Mouse (Mus musculus) kidney, embryonic 15.5 days (tissue): ENCODE data around the gene Lmod1. TPM values are rescaled to one million over a fixed set of nuclear protein-coding genes. Genes with fewer than 3 reads are reported as not detected.

ENCODE experiments used
- ATAC-seq: fragments of 200-750 bp; cut with Nextera tagmentation; replicated peaks from 2 replicates; pipeline ENCODE4 v1.8.0; 2017; ENCODE audit warnings: moderate TSS enrichment; ENCODE audit not compliant: low FRiP score
- H3K27ac ChIP-seq: fragments of 300-500 bp; sonication (generic); 2 replicates; pipeline ENCODE4 v1.5.1; 2015; ENCODE audit warnings: mild to moderate bottlenecking, inconsistent platforms
- H3K27me3 ChIP-seq: fragments of 300-500 bp; sonication (generic); 2 replicates; pipeline ENCODE4 v1.6.1; 2015; ENCODE audit warnings: inconsistent platforms
- H3K36me3 ChIP-seq: fragments of 300-500 bp; sonication (generic); 2 replicates; pipeline ENCODE4 v1.6.1; 2015; ENCODE audit warnings: inconsistent platforms
- H3K4me1 ChIP-seq: fragments of 300-500 bp; sonication (generic); 2 replicates; pipeline ENCODE4 v1.6.1; 2015; ENCODE audit warnings: inconsistent platforms
- H3K4me2 ChIP-seq: fragments of 300-500 bp; sonication (generic); 2 replicates; pipeline ENCODE4 v1.6.1; 2015; ENCODE audit warnings: moderate library complexity, mild to moderate bottlenecking, inconsistent platforms
- H3K4me3 ChIP-seq: fragments of 300-500 bp; sonication (generic); replicated peaks from 2 replicates; pipeline ENCODE4 v1.5.1; 2015; ENCODE audit warnings: mild to moderate bottlenecking, inconsistent platforms
- H3K9ac ChIP-seq: fragments of 300-500 bp; sonication (generic); 2 replicates; pipeline ENCODE4 v1.6.1; 2015; ENCODE audit warnings: mild to moderate bottlenecking, inconsistent platforms
- H3K9me3 ChIP-seq: fragments of 300-500 bp; sonication (generic); replicated peaks from 2 replicates; pipeline ENCODE4 v1.6.1; 2016; ENCODE audit warnings: inconsistent platforms
- WGBS: fragments of 180-500 bp; shearing (Covaris S2); methylation state at CpG from one replicate; pipeline ENCODE4 v1.1.7; 2015; ENCODE audit warnings: mixed read lengths; 5-methylcytosine and 5-hydroxymethylcytosine counted together
- polyA plus RNA-seq: library from polyadenylated mRNA; unstranded; fragments of >200 nt; fragmentation: Nextera tagmentation; extraction: Ambion mirVana; gene quantifications from 2 replicates; pipeline ENCODE4 v1.2.1, GENCODE M21; 2015

Gene Lmod1
- polyA plus RNA-seq, 1 experiment from 2014 or later, result 3.4 TPM

DNA sequence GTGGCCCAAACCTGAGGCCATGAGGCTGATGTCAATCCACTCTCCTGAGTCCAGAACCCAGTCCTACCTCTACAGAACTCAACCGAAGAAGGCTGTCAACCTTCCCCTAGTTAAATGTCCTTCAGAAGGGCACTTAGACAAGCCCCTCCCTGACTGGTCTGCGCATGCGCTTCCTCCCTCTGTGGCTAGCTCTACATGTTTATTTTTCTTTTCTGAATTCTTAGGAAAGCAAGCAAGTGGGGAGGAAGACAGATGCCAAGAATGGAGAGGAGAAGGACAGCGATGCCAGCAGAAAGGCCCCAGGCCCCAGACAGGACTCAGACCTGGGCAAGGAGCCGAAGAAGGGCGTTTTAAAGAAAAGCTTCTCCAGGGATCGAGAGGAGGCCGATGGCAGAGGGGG lies 38.8 kb downstream of the Lmod1 start:
- Histone ChIP-seq H3K36me3 (no peaks in the 10 kb centered on the region), H3K9me3 (no peaks in the 10 kb centered on the region), H3K9ac (no peak overlapping the region), H3K27ac (no peak overlapping the region), H3K27me3 (no peaks in the 10 kb centered on the region), H3K4me1 (peaks cover 15% of the 10 kb centered on the region; the same call in 1 of the 2 replicates), H3K4me2 (no peak overlapping the region), H3K4me3 (no peak overlapping the region)
- 81% methylated on average over 8 of the region's 8 CpGs for WGBS
- no peak for ATAC-seq

DNA sequence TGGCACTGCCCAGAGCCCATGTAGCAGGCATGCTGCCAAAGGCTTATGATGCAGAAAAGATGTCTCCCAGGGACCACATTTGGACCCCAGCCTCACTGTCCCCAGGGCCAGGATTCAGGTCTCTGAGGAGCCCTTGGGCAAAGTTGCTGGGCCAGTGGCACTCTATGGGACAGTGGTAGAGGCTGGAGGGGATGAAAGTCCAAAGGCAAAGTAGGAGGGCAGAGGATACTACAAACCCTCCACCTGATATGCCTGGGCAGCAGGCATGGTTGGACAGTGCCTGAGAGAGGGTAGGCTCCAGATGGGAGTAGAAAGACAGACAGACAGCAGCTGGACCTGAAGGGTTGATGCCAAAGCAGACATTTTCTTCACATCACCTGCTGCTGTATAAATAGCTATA lies 41.8 kb downstream of the Lmod1 start:
- H3K4me2 ChIP-seq, result no peak overlapping the region
- no peak overlapping the region for H3K27ac ChIP-seq
- no peak overlapping the region for H3K4me3 ChIP-seq
- no peak for ATAC-seq
- no peaks in the 10 kb centered on the region for H3K27me3 ChIP-seq
- H3K9me3 ChIP-seq, result no peaks in the 10 kb centered on the region
- H3K9ac ChIP-seq, result no peak overlapping the region
- no peaks in the 10 kb centered on the region for H3K36me3 ChIP-seq
- H3K4me1 ChIP-seq, result peaks cover 21% of the 10 kb centered on the region

DNA sequence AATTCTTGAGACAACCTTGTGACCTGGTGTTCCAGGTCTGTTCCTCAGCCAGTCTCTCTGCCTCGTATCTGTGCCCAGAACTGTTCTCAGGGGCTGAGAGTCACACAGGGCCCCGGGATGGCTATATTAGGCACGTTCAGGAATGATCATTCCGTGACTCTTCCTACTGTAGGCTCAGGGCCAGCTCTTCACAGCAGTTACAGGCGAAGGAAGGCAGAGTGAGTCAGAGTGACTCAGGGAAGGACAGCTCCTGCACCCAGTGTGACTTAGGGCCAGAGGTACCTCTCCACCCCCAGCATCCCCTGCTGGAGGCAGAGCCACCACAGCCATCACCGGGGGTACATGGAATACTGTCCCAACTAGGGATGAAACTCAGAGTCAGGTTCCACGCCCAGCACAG lies 42.4 kb downstream of the Lmod1 start:
- Histone ChIP-seq H3K9me3 (no peaks in the 10 kb centered on the region), H3K4me2 (no peak overlapping the region), H3K9ac (no peak overlapping the region), H3K4me3 (no peak overlapping the region), H3K27ac (no peak overlapping the region), H3K36me3 (no peaks in the 10 kb centered on the region), H3K27me3 (no peaks in the 10 kb centered on the region), H3K4me1 (peaks cover 21% of the 10 kb centered on the region)
- 70% methylated on average over 7 of the region's 7 CpGs for WGBS
- ATAC-seq, result no peak

DNA sequence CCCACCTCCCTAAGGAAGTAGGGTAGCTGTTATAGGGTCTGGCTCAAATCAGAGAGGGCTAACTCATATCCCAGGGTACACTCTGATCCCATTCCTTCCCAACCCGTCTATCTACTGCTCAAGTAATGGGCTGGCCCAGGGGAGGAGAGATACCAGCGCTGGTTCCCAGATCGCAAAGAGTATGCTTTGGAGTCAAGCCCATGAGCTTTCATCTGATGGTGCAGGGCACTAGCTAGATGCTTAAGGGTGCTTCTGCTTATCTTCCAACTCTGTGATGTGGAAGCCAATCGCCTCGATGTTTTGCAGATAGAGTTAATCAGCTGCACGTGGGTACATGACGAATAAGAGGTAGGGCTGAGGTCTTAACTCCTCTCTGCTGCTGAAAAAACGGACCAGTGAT lies 43.0 kb downstream of the Lmod1 start:
- no peaks in the 10 kb centered on the region for H3K36me3 ChIP-seq
- no peak overlapping the region for H3K4me2 ChIP-seq
- ATAC-seq, result no peak
- no peaks in the 10 kb centered on the region for H3K27me3 ChIP-seq
- H3K27ac ChIP-seq, result no peak overlapping the region
- H3K9me3 ChIP-seq, result no peaks in the 10 kb centered on the region
- peaks cover 21% of the 10 kb centered on the region for H3K4me1 ChIP-seq
- 63% methylated on average over 8 of the region's 8 CpGs for WGBS
- no peak overlapping the region for H3K4me3 ChIP-seq
- no peak overlapping the region for H3K9ac ChIP-seq

DNA sequence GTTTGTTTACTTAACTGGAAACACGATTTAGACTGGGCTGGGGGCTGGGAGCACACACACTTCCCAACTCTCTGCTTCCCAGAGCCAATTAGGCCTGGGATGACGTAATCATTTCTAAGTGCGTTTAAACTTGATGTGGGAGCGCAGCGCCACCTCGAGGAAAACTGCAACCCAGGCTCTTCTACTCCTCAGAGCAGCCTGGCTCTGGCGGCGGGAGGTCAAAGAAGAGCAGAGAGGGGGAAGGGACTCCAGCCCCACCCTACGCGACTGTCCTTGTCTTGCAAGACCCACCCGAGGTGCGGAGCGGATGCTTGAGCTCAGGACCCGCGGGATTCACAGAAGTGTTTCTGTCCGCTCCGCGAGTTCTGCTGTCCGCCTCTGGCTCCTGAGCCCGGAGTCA lies 43.6 kb downstream of the Lmod1 start:
- H3K9ac ChIP-seq, result peak overlapping the region; percentile 59
- under 1% methylated on average over 20 of the region's 20 CpGs for WGBS
- H3K4me1 ChIP-seq, result peaks cover 26% of the 10 kb centered on the region
- H3K27me3 ChIP-seq, result no peaks in the 10 kb centered on the region
- H3K27ac ChIP-seq, result 0 out of 2 replicates have a peak overlapping the region, but pooled peaks have one; percentile 25
- H3K4me3 ChIP-seq, result peak overlapping the region; percentile 50
- no peaks in the 10 kb centered on the region for H3K36me3 ChIP-seq
- no peaks in the 10 kb centered on the region for H3K9me3 ChIP-seq
- peak; percentile 71 for ATAC-seq
- peak overlapping the region; percentile 98 for H3K4me2 ChIP-seq

DNA sequence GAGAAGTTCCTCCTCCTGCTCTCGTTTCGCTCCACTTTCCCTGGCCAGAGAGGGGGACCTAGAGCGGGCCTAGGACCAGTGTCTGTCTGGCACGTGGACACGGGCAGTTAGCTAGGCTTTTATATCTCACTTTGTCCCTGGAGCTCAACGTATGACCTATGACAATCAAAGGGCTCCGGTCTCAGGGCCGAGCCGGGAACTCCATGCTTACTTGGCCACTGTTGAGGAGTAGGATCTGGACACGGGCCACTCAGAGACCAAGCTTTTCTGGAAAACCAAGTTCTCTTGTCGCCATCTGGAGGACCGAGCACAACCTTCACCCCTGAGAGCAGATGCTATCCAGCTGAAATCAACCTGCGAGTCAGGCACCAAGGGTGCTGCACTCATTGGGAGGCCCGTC lies 44.4 kb downstream of the Lmod1 start:
- Histone ChIP-seq H3K4me3 (peak overlapping the region; percentile 50), H3K36me3 (no peaks in the 10 kb centered on the region), H3K4me2 (peak overlapping the region; percentile 98), H3K27ac (no peak overlapping the region), H3K9ac (peak overlapping the region; percentile 59), H3K4me1 (peaks cover 32% of the 10 kb centered on the region), H3K9me3 (no peaks in the 10 kb centered on the region), H3K27me3 (no peaks in the 10 kb centered on the region)
- peak; percentile 41 for ATAC-seq
- WGBS, result 7% methylated on average over 14 of the region's 14 CpGs

DNA sequence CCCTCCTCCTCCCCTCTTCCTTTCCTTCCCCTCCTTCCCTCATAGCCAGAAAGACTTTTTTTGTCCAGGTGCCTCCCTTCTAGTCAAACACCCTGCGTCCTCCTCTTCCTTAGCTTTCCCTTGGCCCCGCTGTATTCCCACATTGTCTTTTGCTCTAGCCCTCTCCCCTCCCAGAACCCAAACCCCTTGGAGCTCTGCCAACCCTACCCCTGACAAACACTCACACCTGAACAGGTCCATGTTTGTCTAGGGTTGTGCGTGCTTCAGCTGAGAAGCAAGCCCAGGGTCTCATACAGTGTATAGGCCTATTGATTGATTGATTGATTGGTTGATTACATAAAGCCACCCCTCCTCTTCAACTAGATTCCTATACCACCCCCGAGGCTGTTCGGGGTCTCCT lies 44.8 kb downstream of the Lmod1 start:
- Histone ChIP-seq H3K4me1 (peaks cover 37% of the 10 kb centered on the region), H3K36me3 (no peaks in the 10 kb centered on the region), H3K4me2 (0 out of 2 replicates have a peak overlapping the region, but pooled peaks have one; percentile 98), H3K27me3 (no peaks in the 10 kb centered on the region), H3K27ac (no peak overlapping the region), H3K9ac (no peak overlapping the region), H3K4me3 (no peak overlapping the region), H3K9me3 (no peaks in the 10 kb centered on the region)
- 82% methylated on average over 5 of the region's 5 CpGs for WGBS
- ATAC-seq, result no peak

DNA sequence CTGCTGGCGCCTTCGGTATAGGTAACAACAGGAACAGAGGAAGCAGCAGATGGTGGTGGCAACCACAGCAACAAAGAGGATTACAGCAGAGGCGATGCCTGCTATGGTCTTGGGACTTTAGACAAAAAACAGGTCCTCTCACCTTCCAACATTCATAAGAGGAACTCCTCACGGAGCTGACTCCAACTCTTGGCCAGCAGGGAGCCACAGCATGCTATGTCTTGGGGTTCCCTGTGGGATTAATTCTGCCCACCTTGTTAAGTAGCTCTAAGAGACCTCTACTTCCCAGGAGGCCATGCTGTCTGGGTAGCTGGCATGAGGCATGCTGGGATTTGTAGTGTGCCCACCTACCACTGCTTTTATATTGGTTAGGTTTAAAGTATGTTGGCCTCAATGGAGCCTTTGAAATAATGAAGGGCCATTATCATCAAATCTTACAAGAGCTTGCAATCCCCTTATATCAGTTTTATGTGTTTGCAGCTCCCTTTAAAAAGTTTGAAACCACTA lies 48.6 kb downstream of the Lmod1 start:
- no peak for ATAC-seq
- Histone ChIP-seq H3K4me3 (no peak overlapping the region), H3K9me3 (no peaks in the 10 kb centered on the region), H3K36me3 (no peaks in the 10 kb centered on the region), H3K4me2 (peak overlapping the region; percentile 97; the same call in 1 of the 2 replicates), H3K9ac (no peak overlapping the region), H3K27me3 (no peaks in the 10 kb centered on the region), H3K27ac (no peak overlapping the region), H3K4me1 (peaks cover 42% of the 10 kb centered on the region)
- WGBS, result 89% methylated on average over 4 of the region's 4 CpGs

DNA sequence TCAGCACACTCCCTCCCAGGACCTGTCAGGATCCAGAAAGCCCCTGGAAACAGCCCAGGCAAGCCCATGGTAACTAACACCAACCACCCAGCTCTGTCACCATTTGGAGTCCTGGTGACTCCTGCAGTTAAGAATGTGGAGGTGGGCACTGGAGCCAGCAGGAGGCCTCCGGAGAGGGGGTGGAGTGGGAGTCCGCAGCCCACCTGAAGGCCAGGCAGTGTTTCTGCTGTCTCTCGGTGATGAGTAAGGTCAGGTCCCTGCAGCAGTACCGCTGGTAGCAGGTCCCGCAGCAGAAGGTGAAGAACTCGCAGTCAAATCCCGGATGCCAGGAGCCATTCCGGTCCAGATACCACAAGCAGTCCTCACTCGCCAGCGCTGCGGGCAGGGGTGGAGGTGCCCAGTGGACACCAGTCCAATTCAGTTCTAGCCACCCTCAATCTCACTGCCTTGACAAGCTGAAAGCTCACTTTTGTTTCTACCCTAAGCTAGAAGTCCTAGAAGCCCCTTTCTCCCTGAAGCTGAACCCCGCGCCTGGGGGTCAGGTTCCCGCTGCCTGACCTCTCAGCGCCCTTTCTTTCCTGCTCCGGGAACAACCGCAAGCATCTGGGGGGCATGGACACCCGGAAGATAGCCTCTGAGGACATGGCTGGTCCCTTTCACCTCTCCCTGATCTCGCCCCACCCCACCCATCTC lies 49.7 kb downstream of the Lmod1 start:
- ATAC-seq, result 0 out of 2 replicates have a peak, but pooled peaks have one; percentile 3
- Histone ChIP-seq H3K4me3 (peak overlapping the region; percentile 73), H3K27me3 (no peaks in the 10 kb centered on the region), H3K9me3 (no peaks in the 10 kb centered on the region), H3K4me1 (peaks cover 32% of the 10 kb centered on the region), H3K9ac (peak overlapping the region; percentile 69), H3K4me2 (peak overlapping the region; percentile 97), H3K27ac (peak overlapping the region; percentile 85), H3K36me3 (no peaks in the 10 kb centered on the region)
- WGBS, result 2% methylated on average over 19 of the region's 19 CpGs

DNA sequence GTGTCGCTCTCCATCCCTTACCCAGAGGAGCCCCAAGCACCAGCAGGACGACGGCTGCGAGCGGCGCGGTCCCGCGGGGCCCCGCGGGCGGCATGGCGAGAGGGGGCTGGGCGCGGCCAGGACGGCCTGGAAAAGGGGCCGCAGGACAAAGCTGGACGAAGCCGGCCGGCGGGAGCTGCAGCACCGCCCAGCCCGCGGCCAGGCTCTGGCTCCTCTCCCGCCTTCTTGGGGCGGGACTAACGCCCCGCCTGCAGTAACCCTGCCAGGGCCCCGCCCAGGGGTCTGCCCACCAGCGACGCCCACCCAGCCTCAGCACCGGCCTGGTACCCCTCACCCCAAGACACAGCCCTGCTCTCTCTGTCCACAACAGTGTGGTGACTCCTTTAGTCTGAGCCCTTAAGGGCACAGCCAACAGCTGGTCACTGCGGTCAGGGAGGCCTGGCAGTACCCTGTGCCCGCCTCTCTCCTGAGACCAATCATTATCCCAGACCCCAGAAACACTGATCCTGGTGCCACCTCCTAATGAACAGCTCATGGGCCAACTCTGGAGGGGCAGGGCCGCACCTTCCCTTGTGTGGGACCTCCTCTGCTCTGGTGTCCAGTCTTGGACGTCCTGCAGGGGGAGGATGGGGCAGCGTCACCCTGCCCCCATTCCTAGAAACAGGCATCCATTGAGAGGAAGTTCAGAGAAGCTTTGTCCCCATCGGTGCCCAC lies 50.4 kb downstream of the Lmod1 start, which contains the start of gene Shisa4:
TSS of gene Shisa4 (minus strand) at position 370 of the 714 bp plus-strand sequence.
- H3K36me3 ChIP-seq, result no peaks in the 10 kb centered on the region
- H3K4me3 ChIP-seq, result peak within 1 kb of the TSS; percentile 73
- peak; percentile 92 for ATAC-seq
- peak within 1 kb of the TSS; percentile 97 for H3K4me2 ChIP-seq
- H3K27me3 ChIP-seq, result no peaks in the 10 kb centered on the region
- H3K9ac ChIP-seq, result peak within 1 kb of the TSS; percentile 69
- 1% methylated on average over 38 of the region's 38 CpGs for WGBS
- H3K9me3 ChIP-seq, result no peaks in the 10 kb centered on the region
- peak within 1 kb of the TSS; percentile 85 for H3K27ac ChIP-seq
- H3K4me1 ChIP-seq, result peaks cover 28% of the 10 kb centered on the region

DNA sequence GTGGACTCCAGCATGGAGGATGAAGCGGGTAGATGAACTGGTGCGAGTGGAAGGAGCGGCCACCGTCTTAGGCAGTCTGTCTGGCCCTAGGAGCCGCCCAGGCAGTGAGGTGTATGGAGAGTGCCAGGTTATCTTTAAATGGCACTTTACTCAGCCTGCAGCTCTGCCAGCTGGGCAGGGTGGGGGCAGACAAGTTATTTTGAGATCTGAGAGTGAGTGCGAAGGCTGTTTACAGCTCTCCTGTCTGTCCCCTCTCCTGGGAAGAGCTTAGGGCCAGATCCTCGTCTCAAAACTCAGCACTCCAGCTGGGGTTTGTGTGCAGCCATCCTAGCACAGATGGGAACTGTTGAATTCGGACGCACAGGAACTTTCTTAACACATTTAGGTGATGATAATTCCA lies 54.0 kb downstream of the Lmod1 start:
- WGBS, result 64% methylated on average over 9 of the region's 9 CpGs
- Histone ChIP-seq H3K9me3 (no peaks in the 10 kb centered on the region), H3K36me3 (peaks cover 18% of the 10 kb centered on the region), H3K27me3 (no peaks in the 10 kb centered on the region), H3K4me3 (no peak overlapping the region), H3K9ac (no peak overlapping the region), H3K27ac (no peak overlapping the region), H3K4me2 (no peak overlapping the region), H3K4me1 (peaks cover 25% of the 10 kb centered on the region)
- no peak for ATAC-seq

DNA sequence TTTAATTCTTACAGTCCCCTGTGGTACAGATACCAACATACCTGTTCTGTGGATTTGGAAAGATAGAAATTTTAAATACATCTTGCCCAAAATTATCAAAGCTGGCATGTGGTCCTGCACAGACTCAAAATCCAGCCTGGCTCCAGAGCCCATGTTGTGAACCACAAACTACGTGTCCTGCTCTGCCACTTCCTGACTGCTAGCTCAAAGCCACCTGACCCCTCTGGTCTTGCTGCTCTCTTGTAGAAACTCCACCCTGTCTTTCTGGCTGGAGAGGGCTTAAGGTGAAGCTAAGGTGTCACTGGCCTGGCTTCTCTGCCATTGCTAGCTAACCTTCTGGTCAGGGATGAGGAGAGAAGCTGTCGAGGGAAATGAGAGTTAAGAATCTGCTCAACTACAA lies 54.4 kb downstream of the Lmod1 start:
- ATAC-seq, result no peak
- Histone ChIP-seq H3K9ac (no peak overlapping the region), H3K27ac (no peak overlapping the region), H3K27me3 (no peaks in the 10 kb centered on the region), H3K4me2 (no peak overlapping the region), H3K36me3 (peaks cover 23% of the 10 kb centered on the region), H3K9me3 (no peaks in the 10 kb centered on the region), H3K4me1 (peaks cover 21% of the 10 kb centered on the region), H3K4me3 (no peak overlapping the region)
- 34% methylated on average over 2 of the region's 2 CpGs for WGBS
